Mouse (Mus musculus): ENCODE measurements around the gene Itgav. TPM values are rescaled to one million over a fixed set of nuclear protein-coding genes. Genes with fewer than 3 reads are reported as not detected.

Itgav gene
- polyA plus RNA-seq, 1 experiment from 2014 or later: 96.2 TPM

DNA sequence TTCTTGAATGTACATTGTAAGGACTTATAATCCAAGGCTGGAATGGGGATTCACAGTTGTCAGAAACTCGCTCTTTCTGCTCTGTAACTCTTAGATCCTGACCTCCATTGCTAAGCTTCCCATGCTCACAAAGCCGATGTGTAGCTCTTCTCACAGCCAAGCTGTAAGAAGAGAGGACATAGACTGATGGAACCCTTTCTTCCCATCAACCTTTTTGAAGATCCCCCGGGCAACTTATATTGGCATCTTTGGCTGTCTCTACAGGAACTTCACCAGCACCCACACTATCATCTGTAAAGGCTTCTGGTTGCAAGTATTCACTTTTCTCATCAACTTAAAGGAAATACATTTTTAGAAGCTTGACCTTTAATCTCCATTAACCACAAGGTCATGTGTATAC lies 2.6 kb upstream of the Itgav start:
- no peaks in the 10 kb centered on the region for H3K9me3 ChIP-seq (ENCODE audit: control insufficient read depth, low read depth, low read length)
- no peaks in the 10 kb centered on the region for H3K36me3 ChIP-seq (ENCODE audit: control insufficient read depth, insufficient read depth, low read length)
- no peak overlapping the region for H3K9ac ChIP-seq (replicated peaks; ENCODE audit: low read depth, low read length)
- H3K27ac ChIP-seq (ENCODE audit: low read length): no peak overlapping the region
- ATAC-seq (ENCODE audit: insufficient number of reproducible peaks, insufficient read depth, low FRiP score, low read depth): no peak
- H3K4me2 ChIP-seq (replicated peaks; ENCODE audit: low read depth, low read length): no peak overlapping the region
- H3K27me3 ChIP-seq (ENCODE audit: control insufficient read depth, insufficient read depth, low read length): no peaks in the 10 kb centered on the region
- H3K4me3 ChIP-seq (ENCODE audit: low read depth, low read length): no peak overlapping the region
- WGBS: 74% methylated on average over 3 of the region's 3 CpGs
- peaks cover 11% of the 10 kb centered on the region; the same call in 1 of the 2 replicates for H3K4me1 ChIP-seq (ENCODE audit: control insufficient read depth, insufficient read depth, low read length)

- H3K4me3 ChIP-seq (ENCODE audit: low read depth, low read length): no peak overlapping the region
- H3K36me3 ChIP-seq (ENCODE audit: control insufficient read depth, insufficient read depth, low read length): no peaks in the 10 kb centered on the region
- no peaks in the 10 kb centered on the region for H3K27me3 ChIP-seq (ENCODE audit: control insufficient read depth, insufficient read depth, low read length)
- H3K4me2 ChIP-seq (replicated peaks; ENCODE audit: low read depth, low read length): peak overlapping the region; percentile 58; the same call in 1 of the 2 replicates
- no peak for ATAC-seq (ENCODE audit: insufficient number of reproducible peaks, insufficient read depth, low FRiP score, low read depth)
- H3K4me1 ChIP-seq (ENCODE audit: control insufficient read depth, insufficient read depth, low read length): peaks cover 11% of the 10 kb centered on the region; the same call in 1 of the 2 replicates
- H3K27ac ChIP-seq (ENCODE audit: low read length): peak overlapping the region; percentile 97; the same call in 1 of the 2 replicates
- no peaks in the 10 kb centered on the region for H3K9me3 ChIP-seq (ENCODE audit: control insufficient read depth, low read depth, low read length)
- no peak overlapping the region for H3K9ac ChIP-seq (replicated peaks; ENCODE audit: low read depth, low read length)
Observed at GRCm38 (mm10) chr2:83722936-83723335, 1.3 kb upstream of the Itgav start.

GRCm38 (mm10) chr2:83723346-83723745 lies 851 bp upstream of the Itgav start:
- no peaks in the 10 kb centered on the region for H3K27me3 ChIP-seq (ENCODE audit: control insufficient read depth, insufficient read depth, low read length)
- WGBS: 49% methylated on average over 2 of the region's 2 CpGs
- peak overlapping the region; percentile 97 for H3K27ac ChIP-seq (ENCODE audit: low read length)
- 0 out of 2 replicates have a peak overlapping the region, but pooled peaks have one; percentile 86 for H3K9ac ChIP-seq (replicated peaks; ENCODE audit: low read depth, low read length)
- peaks cover 14% of the 10 kb centered on the region; the same call in 1 of the 2 replicates for H3K4me1 ChIP-seq (ENCODE audit: control insufficient read depth, insufficient read depth, low read length)
- H3K9me3 ChIP-seq (ENCODE audit: control insufficient read depth, low read depth, low read length): no peaks in the 10 kb centered on the region
- peak overlapping the region; percentile 58 for H3K4me2 ChIP-seq (replicated peaks; ENCODE audit: low read depth, low read length)
- ATAC-seq (ENCODE audit: insufficient number of reproducible peaks, insufficient read depth, low FRiP score, low read depth): no peak
- H3K36me3 ChIP-seq (ENCODE audit: control insufficient read depth, insufficient read depth, low read length): no peaks in the 10 kb centered on the region
- peak overlapping the region; percentile 89 for H3K4me3 ChIP-seq (ENCODE audit: low read depth, low read length)

- H3K4me2 ChIP-seq (replicated peaks; ENCODE audit: low read depth, low read length): peak overlapping the region; percentile 58
Observed at GRCm38 (mm10) chr2:83724827-83725730, 882 bp downstream of the Itgav start.

GRCm38 (mm10) chr2:83725796-83726195 lies 1.6 kb downstream of the Itgav start:
- Histone ChIP-seq H3K4me2 (replicated peaks; ENCODE audit: low read depth, low read length) (peak overlapping the region; percentile 58), H3K36me3 (ENCODE audit: control insufficient read depth, insufficient read depth, low read length) (no peaks in the 10 kb centered on the region; the same call in 1 of the 2 replicates), H3K27ac (ENCODE audit: low read length) (no peak overlapping the region), H3K4me1 (ENCODE audit: control insufficient read depth, insufficient read depth, low read length) (peaks cover 14% of the 10 kb centered on the region; the same call in 1 of the 2 replicates), H3K9ac (replicated peaks; ENCODE audit: low read depth, low read length) (no peak overlapping the region), H3K4me3 (ENCODE audit: low read depth, low read length) (peak overlapping the region; percentile 89), H3K27me3 (ENCODE audit: control insufficient read depth, insufficient read depth, low read length) (no peaks in the 10 kb centered on the region), H3K9me3 (ENCODE audit: control insufficient read depth, low read depth, low read length) (no peaks in the 10 kb centered on the region)
- 61% methylated on average over 4 of the region's 4 CpGs for WGBS
- no peak for ATAC-seq (ENCODE audit: insufficient number of reproducible peaks, insufficient read depth, low FRiP score, low read depth)

More at GRCm38 (mm10) chr2:83724827-83725730, 882 bp downstream of the Itgav start:
- WGBS: 4% methylated on average over 39 of the region's 44 CpGs
- H3K27ac ChIP-seq (ENCODE audit: low read length): peak overlapping the region; percentile 97
- no peaks in the 10 kb centered on the region for H3K27me3 ChIP-seq (ENCODE audit: control insufficient read depth, insufficient read depth, low read length)
- peak overlapping the region; percentile 89 for H3K4me3 ChIP-seq (ENCODE audit: low read depth, low read length)
- H3K9ac ChIP-seq (replicated peaks; ENCODE audit: low read depth, low read length): peak overlapping the region; percentile 86
- no peaks in the 10 kb centered on the region for H3K9me3 ChIP-seq (ENCODE audit: control insufficient read depth, low read depth, low read length)
- peaks cover 14% of the 10 kb centered on the region; the same call in 1 of the 2 replicates for H3K4me1 ChIP-seq (ENCODE audit: control insufficient read depth, insufficient read depth, low read length)
- peak; percentile 54 for ATAC-seq (ENCODE audit: insufficient number of reproducible peaks, insufficient read depth, low FRiP score, low read depth)
- H3K36me3 ChIP-seq (ENCODE audit: control insufficient read depth, insufficient read depth, low read length): no peaks in the 10 kb centered on the region

- Histone ChIP-seq H3K4me1 (ENCODE audit: control insufficient read depth, insufficient read depth, low read length) (peaks cover 14% of the 10 kb centered on the region; the same call in 1 of the 2 replicates), H3K27me3 (ENCODE audit: control insufficient read depth, insufficient read depth, low read length) (no peaks in the 10 kb centered on the region), H3K27ac (ENCODE audit: low read length) (no peak overlapping the region), H3K4me2 (replicated peaks; ENCODE audit: low read depth, low read length) (no peak overlapping the region), H3K4me3 (ENCODE audit: low read depth, low read length) (no peak overlapping the region), H3K9me3 (ENCODE audit: control insufficient read depth, low read depth, low read length) (no peaks in the 10 kb centered on the region), H3K36me3 (ENCODE audit: control insufficient read depth, insufficient read depth, low read length) (no peaks in the 10 kb centered on the region; the same call in 1 of the 2 replicates), H3K9ac (replicated peaks; ENCODE audit: low read depth, low read length) (no peak overlapping the region)
- no peak for ATAC-seq (ENCODE audit: insufficient number of reproducible peaks, insufficient read depth, low FRiP score, low read depth)
- 75% methylated on average over 4 of the region's 4 CpGs for WGBS
Observed at GRCm38 (mm10) chr2:83728238-83728682, 4.1 kb downstream of the Itgav start.

GRCm38 (mm10) chr2:83729339-83729738 lies 5.1 kb downstream of the Itgav start:
- Histone ChIP-seq H3K36me3 (ENCODE audit: control insufficient read depth, insufficient read depth, low read length) (no peaks in the 10 kb centered on the region; the same call in 1 of the 2 replicates), H3K9ac (replicated peaks; ENCODE audit: low read depth, low read length) (no peak overlapping the region), H3K27me3 (ENCODE audit: control insufficient read depth, insufficient read depth, low read length) (no peaks in the 10 kb centered on the region), H3K4me3 (ENCODE audit: low read depth, low read length) (no peak overlapping the region), H3K4me2 (replicated peaks; ENCODE audit: low read depth, low read length) (no peak overlapping the region), H3K4me1 (ENCODE audit: control insufficient read depth, insufficient read depth, low read length) (peaks cover 10% of the 10 kb centered on the region; the same call in 1 of the 2 replicates), H3K9me3 (ENCODE audit: control insufficient read depth, low read depth, low read length) (no peaks in the 10 kb centered on the region), H3K27ac (ENCODE audit: low read length) (no peak overlapping the region)
- 59% methylated on average over 5 of the region's 5 CpGs for WGBS
- ATAC-seq (ENCODE audit: insufficient number of reproducible peaks, insufficient read depth, low FRiP score, low read depth): no peak

DNA sequence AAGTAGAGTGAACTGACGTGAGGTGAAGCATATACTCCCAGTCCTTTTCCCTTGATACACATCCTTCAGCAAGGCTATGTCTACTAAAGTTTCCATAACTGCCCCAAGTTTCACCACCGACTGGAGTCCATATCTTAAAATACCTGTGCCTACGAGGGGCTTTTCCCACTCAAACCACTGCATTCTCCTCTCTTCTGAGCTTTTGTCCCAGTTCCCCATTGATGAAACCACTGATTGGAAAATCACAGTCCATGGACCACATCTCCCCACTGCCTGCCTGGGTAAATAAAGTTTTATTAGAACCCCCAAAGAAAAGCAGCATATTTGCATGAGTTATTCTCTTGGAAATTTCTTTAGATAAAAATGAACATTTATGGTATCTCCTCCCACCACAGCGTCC lies 8.7 kb downstream of the Itgav start:
- 90% methylated on average over 4 of the region's 4 CpGs for WGBS
- H3K27me3 ChIP-seq (ENCODE audit: control insufficient read depth, insufficient read depth, low read length): no peaks in the 10 kb centered on the region
- ATAC-seq (ENCODE audit: insufficient number of reproducible peaks, insufficient read depth, low FRiP score, low read depth): no peak

More for the DNA sequence above, 8.7 kb downstream of the Itgav start:
- Histone ChIP-seq H3K36me3 (ENCODE audit: control insufficient read depth, insufficient read depth, low read length) (peaks cover 6% of the 10 kb centered on the region; the same call in 1 of the 2 replicates), H3K27ac (ENCODE audit: low read length) (no peak overlapping the region), H3K4me3 (ENCODE audit: low read depth, low read length) (no peak overlapping the region), H3K4me2 (replicated peaks; ENCODE audit: low read depth, low read length) (no peak overlapping the region), H3K4me1 (ENCODE audit: control insufficient read depth, insufficient read depth, low read length) (0 out of 2 replicates have a peak, but pooled peaks cover 3% of the 10 kb centered on the region), H3K9me3 (ENCODE audit: control insufficient read depth, low read depth, low read length) (no peaks in the 10 kb centered on the region), H3K9ac (replicated peaks; ENCODE audit: low read depth, low read length) (no peak overlapping the region)
